Mouse (Mus musculus): ENCODE data around the gene Vmn1r95.
"Not testable (repeated sequence)": the region's sequence is repeated elsewhere in the genome, so short reads cannot be mapped to it uniquely, and the experiment has no call there.

Vmn1r95 gene

DNA sequence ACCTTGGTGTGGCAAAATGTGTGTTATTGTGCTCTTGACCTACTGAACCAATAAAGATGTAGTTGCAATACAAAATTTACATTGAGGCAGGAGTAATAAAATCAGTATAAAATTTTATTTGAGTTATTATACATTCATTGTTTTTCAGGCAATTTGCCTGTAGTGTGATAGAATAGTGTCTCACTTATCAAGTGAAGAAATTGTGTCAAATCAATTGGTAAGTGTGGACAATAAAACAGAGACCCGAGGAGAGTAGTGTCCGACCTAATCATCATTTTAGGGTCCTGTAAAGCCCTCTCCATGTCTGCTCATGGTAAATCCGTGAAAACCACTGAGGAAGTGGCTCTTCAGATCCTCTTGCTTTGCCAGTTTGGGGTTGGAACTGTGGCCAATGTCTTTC lies at the start of gene Vmn1r95:
TSS of gene Vmn1r95 (plus strand) at position 301 of the 400 bp plus-strand sequence.
- not testable (repeated sequence) for DNase-seq (ENCODE audit: low read depth, low spot score)

DNA sequence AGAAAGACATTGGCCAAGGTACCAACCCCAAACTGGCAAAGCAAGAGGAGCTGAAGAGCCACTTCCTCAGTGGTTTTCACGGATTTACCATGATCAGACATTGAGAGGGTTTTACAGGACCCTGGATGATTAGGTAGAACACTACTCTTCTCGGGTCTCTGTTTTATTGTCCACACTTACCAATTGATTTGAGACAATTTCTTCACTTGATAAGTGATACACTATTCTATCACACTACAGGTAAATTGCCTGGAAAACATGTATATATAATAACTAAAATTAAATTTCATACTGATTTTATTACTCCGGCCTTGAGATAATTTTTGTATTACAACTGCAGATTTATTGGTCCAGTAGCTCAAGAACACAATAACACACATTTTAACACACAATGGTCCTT lies 25.2 kb upstream of the Vmn1r95 start, which contains the start of gene Vmn1r94:
TSS of gene Vmn1r94 (minus strand) at position 101 of the 400 bp plus-strand sequence.
- not testable (repeated sequence) for DNase-seq (ENCODE audit: low read depth, low spot score)

DNA sequence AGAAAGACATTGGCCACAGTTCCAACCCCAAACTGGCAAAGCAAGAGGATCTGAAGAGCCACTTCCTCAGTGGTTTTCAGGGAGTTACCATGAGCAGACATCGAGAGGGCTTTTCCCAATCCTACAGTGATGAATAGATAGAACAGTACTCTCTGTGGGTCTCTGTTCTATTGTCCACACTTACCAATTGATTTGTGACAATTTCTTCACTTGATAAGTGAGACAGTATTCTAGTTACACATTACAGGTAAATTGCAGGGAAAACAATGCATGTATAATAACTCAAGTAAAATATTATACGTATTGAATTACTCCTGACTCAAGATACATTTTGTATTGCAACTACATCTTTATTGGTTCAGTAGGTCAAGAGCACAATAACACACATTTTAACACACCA lies 12.0 kb downstream of the Vmn1r95 start, which contains the start of gene Gm6164:
TSS of gene Gm6164 (minus strand) at position 101 of the 400 bp plus-strand sequence.
- DNase-seq (ENCODE audit: low read depth, low spot score): not testable (repeated sequence)

DNA sequence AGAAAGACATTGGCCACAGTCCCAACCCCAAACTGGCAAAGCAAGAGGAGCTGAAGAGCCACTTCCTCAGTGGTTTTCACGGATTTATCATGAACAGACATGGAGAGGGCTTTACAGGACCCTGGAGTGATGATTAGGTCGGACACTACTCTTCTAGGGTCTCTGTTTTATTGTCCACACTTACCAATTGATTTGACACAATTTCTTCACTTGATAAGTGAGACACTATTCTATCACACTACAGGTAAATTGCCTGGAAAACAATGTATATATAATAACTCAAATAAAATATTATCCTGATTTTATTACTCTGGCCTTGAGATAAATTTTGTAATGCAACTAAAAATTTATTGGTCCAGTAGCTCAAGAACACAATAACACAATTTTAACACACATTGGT lies 40.2 kb downstream of the Vmn1r95 start, which contains the start of gene Gm4498:
TSS of gene Gm4498 (minus strand) at position 101 of the 400 bp plus-strand sequence.
- not testable (repeated sequence) for DNase-seq (ENCODE audit: low read depth, low spot score)
